Mouse (Mus musculus) C2C12 (cell line): ENCODE data around the gene Tnc.

Source experiments
- CEBPB ChIP-seq: IDR thresholded peaks from one replicate; pipeline ENCODE4 v1.6.1; 2011; ENCODE audit warnings: low read depth, mild to moderate bottlenecking, control low read depth, moderate library complexity
- CTCF ChIP-seq: IDR thresholded peaks from one replicate; pipeline ENCODE4 v1.5.1; 2011; ENCODE audit not compliant: control insufficient read depth, insufficient read depth, insufficient read length
- FOSL1 ChIP-seq: IDR thresholded peaks from one replicate; pipeline ENCODE4 v1.8.0; 2011; ENCODE audit warnings: mild to moderate bottlenecking, low read length; ENCODE audit not compliant: poor library complexity, insufficient read depth, severe bottlenecking
- MAX ChIP-seq: IDR thresholded peaks from one replicate; pipeline ENCODE4 v1.6.1; 2011; ENCODE audit warnings: mild to moderate bottlenecking, control low read depth
- MYOD1 ChIP-seq: IDR thresholded peaks from one replicate; pipeline ENCODE4 v1.6.1; 2011; ENCODE audit warnings: low read depth; ENCODE audit not compliant: control insufficient read depth, insufficient read length
- MYOG ChIP-seq: IDR thresholded peaks from one replicate; pipeline ENCODE4 v1.6.1; 2011; ENCODE audit not compliant: control insufficient read depth, insufficient read length; ENCODE audit errors: extremely low read depth
- USF1 ChIP-seq: IDR thresholded peaks from one replicate; pipeline ENCODE4 v1.6.1; 2011; ENCODE audit warnings: low read depth, mild to moderate bottlenecking, control low read depth, moderate library complexity

DNA sequence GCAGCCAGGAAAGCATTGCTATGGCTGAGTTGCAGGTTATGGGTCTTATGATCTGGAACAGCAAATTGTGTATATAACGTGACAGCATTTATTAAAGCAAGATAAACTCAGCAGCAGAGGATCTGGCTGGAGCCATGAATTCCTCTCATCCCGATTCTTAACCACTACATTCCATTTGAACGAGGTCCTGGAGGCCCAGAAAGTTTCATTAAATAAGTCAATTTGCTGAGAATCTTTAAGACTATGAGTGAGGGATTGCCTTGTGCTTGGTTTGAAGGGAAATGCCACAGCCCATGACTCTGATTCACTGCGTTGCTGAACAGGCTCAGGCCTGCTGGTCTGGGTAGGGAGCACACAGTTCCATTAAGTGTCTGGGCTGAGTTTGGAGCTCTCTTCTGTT is 88.2 kb downstream of the Tnc start:
- TF ChIP-seq CTCF (no peak), USF1 (no peak), MAX (no peak), CEBPB (no peak), MYOD1 (no peak), FOSL1 (no peak), MYOG (no peak)
